ENCODE assay signal across 8 mouse cellular contexts in genomic region chr17:33981192-33981909, GRCm38 (mm10). TPM values are rescaled to one million over a fixed set of nuclear protein-coding genes. Genes with fewer than 3 reads are reported as not detected.
DNase-seq lines count a peak whose midpoint lies in the region; ATAC-seq and TF ChIP-seq lines count a peak whose summit lies in the region.
"Not testable (repeated sequence)": the region's sequence is repeated elsewhere in the genome, so short reads cannot be mapped to it uniquely, and the experiment has no call there.

No protein-coding gene starts in this region.

- peak; percentile 24; the same call in 1 of the 2 replicates for TF ChIP-seq EP300 in lung, postnatal 0 days (IDR thresholded peaks at IDR 0.05)

- H3K27me3 ChIP-seq in hindbrain, embryonic 15.5 days, result peaks cover 36% of the 10 kb centered on the region
- H3K27me3 ChIP-seq in lung, postnatal 0 days (replicated peaks; ENCODE audit: insufficient read depth, low read length), result not testable (repeated sequence)

- H3K4me2 ChIP-seq in hindbrain, embryonic 15.5 days, result peak overlapping the region; percentile 70
- H3K4me2 ChIP-seq in lung, postnatal 0 days (replicated peaks; ENCODE audit: low read depth, low read length), result peak overlapping the region; percentile 52

- H3K9me3 ChIP-seq in hindbrain, embryonic 15.5 days; lung, postnatal 0 days (ENCODE audit: low read length): not testable (repeated sequence)

- peak overlapping the region; percentile 68 for H3K9ac ChIP-seq in hindbrain, embryonic 15.5 days
- not testable (repeated sequence) for H3K9ac ChIP-seq in lung, postnatal 0 days (replicated peaks; ENCODE audit: low read depth)

- peak overlapping the region; percentile 33 for H3K4me3 ChIP-seq in cortical plate, adult 2 months (ENCODE audit: insufficient read depth, low read length)
- H3K4me3 ChIP-seq in hindbrain, embryonic 15.5 days, result peak overlapping the region; percentile 66
- peak overlapping the region; percentile 38 for H3K4me3 ChIP-seq in lung, postnatal 0 days (ENCODE audit: low read depth, low read length)

- H3K4me1 ChIP-seq in cortical plate, adult 2 months (ENCODE audit: control insufficient read depth, insufficient read depth, low read length); lung, postnatal 0 days (ENCODE audit: insufficient read depth, low read depth, low read length): not testable (repeated sequence)
- H3K4me1 ChIP-seq in hindbrain, embryonic 15.5 days (replicated peaks), result peaks cover 27% of the 10 kb centered on the region

- peak; percentile 72 for TF ChIP-seq POLR2A in cortical plate, adult 2 months (IDR thresholded peaks at IDR 0.05; ENCODE audit: extremely low read depth, insufficient read depth, low read length)

- H3K36me3 ChIP-seq in hindbrain, embryonic 15.5 days; lung, postnatal 0 days (ENCODE audit: insufficient read depth, low read length): not testable (repeated sequence)

- DNase-seq in WW6 (ENCODE audit: low read depth, low spot score), result peak; percentile 79
- peak; percentile 82 to 90 for DNase-seq in gastrocnemius, adult 8-10 months (ENCODE audit: low spot score in 2 of 2)
- peak; percentile 36 to 74 for DNase-seq in layer of hippocampus, postnatal 25 days (ENCODE audit: extremely low spot score in 1 of 2, low spot score in 1 of 2)
- DNase-seq in lung, postnatal 0 days (ENCODE audit: low spot score), result peak; percentile 97
- peak; percentile 78 for DNase-seq in ovary, postnatal 36 days (ENCODE audit: low spot score)
- DNase-seq in thymus, postnatal 10 days (ENCODE audit: low spot score in 2 of 2), result peak; percentile 83

- peak; percentile 29; the same call in 1 of the 2 replicates for TF ChIP-seq CTCF in cortical plate, adult 2 months (IDR thresholded peaks at IDR 0.05; ENCODE audit: extremely low read depth, insufficient read depth, low read length)
- TF ChIP-seq CTCF in lung, postnatal 0 days (IDR thresholded peaks at IDR 0.05), result peak; percentile 60

- ATAC-seq in hindbrain, embryonic 15.5 days (ENCODE audit: low FRiP score, low read depth), result peak; percentile 96
- ATAC-seq in lung, postnatal 0 days, result peak; percentile 88

- WGBS in hindbrain, embryonic 15.5 days, result 1% methylated on average over 27 of the region's 27 CpGs
- WGBS in lung, postnatal 0 days, result under 1% methylated on average over 27 of the region's 27 CpGs

- H3K27ac ChIP-seq in cortical plate, adult 2 months (ENCODE audit: insufficient read depth, low read length), result peak overlapping the region; percentile 59
- peak overlapping the region; percentile 93 for H3K27ac ChIP-seq in hindbrain, embryonic 15.5 days (replicated peaks)
- peak overlapping the region; percentile 51; the same call in 1 of the 2 replicates for H3K27ac ChIP-seq in lung, postnatal 0 days (ENCODE audit: low read length)

RNA-seq across cellular contexts. Expression of gene H2-K1, which starts 18.8 kb away (rescaled TPM):
- polyA plus RNA-seq in cortical plate, adult 2 months (2012; rRNA removed), result 72.2 and 79.0 TPM in 2 replicates
- total RNA-seq in gastrocnemius, adult 8-10 months (2022), result 10 to 100 TPM; 34.2 to 57.8 (median 46.1) TPM
- polyA plus RNA-seq in hindbrain, embryonic 15.5 days (2015; fragmentation: Nextera tagmentation; extraction: Ambion mirVana), result 19.5 and 25.2 TPM in 2 replicates
- total RNA-seq in layer of hippocampus, postnatal 25 days (2021), result 10 to 100 TPM; 15.8 to 19.7 TPM
- polyA plus RNA-seq in lung, postnatal 0 days (2015; fragmentation: Nextera tagmentation; extraction: Ambion mirVana), result 213 and 222 TPM in 2 replicates

RNA-seq across cellular contexts. Expression of gene Rps18, which starts 25.6 kb away (rescaled TPM):
- polyA plus RNA-seq in cortical plate, adult 2 months (2012; rRNA removed), result 410 and 435 TPM in 2 replicates
- total RNA-seq in gastrocnemius, adult 8-10 months (2022), result 100 to 1,000 TPM; 380 to 500 (median 432) TPM
- 701 and 784 TPM in 2 replicates for polyA plus RNA-seq in hindbrain, embryonic 15.5 days (2015; fragmentation: Nextera tagmentation; extraction: Ambion mirVana)
- total RNA-seq in layer of hippocampus, postnatal 25 days (2021), result 100 to 1,000 TPM; 311 to 351 TPM
- 1,282 and 1,435 TPM in 2 replicates for polyA plus RNA-seq in lung, postnatal 0 days (2015; fragmentation: Nextera tagmentation; extraction: Ambion mirVana)

RNA-seq across cellular contexts. Expression of gene Vps52, which starts 25.7 kb away (rescaled TPM):
- 79.3 and 82.2 TPM in 2 replicates for polyA plus RNA-seq in cortical plate, adult 2 months (2012; rRNA removed)
- 10 to 100 TPM; 32.0 to 34.6 (median 32.5) TPM for total RNA-seq in gastrocnemius, adult 8-10 months (2022)
- 74.8 and 76.6 TPM in 2 replicates for polyA plus RNA-seq in hindbrain, embryonic 15.5 days (2015; fragmentation: Nextera tagmentation; extraction: Ambion mirVana)
- 10 to 100 TPM; 85.0 to 95.9 TPM for total RNA-seq in layer of hippocampus, postnatal 25 days (2021)
- polyA plus RNA-seq in lung, postnatal 0 days (2015; fragmentation: Nextera tagmentation; extraction: Ambion mirVana), result 28.5 and 31.1 TPM in 2 replicates

RNA-seq across cellular contexts. Expression of gene B3galt4, which starts 30.1 kb away (rescaled TPM):
- 7.0 and 7.8 TPM in 2 replicates for polyA plus RNA-seq in cortical plate, adult 2 months (2012; rRNA removed)
- 1 to 10 TPM; 1.4 to 1.8 (median 1.5) TPM for total RNA-seq in gastrocnemius, adult 8-10 months (2022)
- 12.8 and 14.1 TPM in 2 replicates for polyA plus RNA-seq in hindbrain, embryonic 15.5 days (2015; fragmentation: Nextera tagmentation; extraction: Ambion mirVana)
- total RNA-seq in layer of hippocampus, postnatal 25 days (2021), result 1 to 10 TPM; 6.0 to 6.6 TPM
- polyA plus RNA-seq in lung, postnatal 0 days (2015; fragmentation: Nextera tagmentation; extraction: Ambion mirVana), result 9.3 and 12.0 TPM in 2 replicates

RNA-seq across cellular contexts. Expression of gene Wdr46, which starts 40.9 kb away (rescaled TPM):
- 13.5 TPM in 2 replicates for polyA plus RNA-seq in cortical plate, adult 2 months (2012; rRNA removed)
- total RNA-seq in gastrocnemius, adult 8-10 months (2022), result 10 to 100 TPM in 1 of 4 experiments, 1 to 10 TPM in 3; 7.8 to 11.5 (median 8.7) TPM
- polyA plus RNA-seq in hindbrain, embryonic 15.5 days (2015; fragmentation: Nextera tagmentation; extraction: Ambion mirVana), result 24.3 and 26.5 TPM in 2 replicates
- 10 to 100 TPM; 13.2 to 14.2 TPM for total RNA-seq in layer of hippocampus, postnatal 25 days (2021)
- 8.8 TPM in 2 replicates for polyA plus RNA-seq in lung, postnatal 0 days (2015; fragmentation: Nextera tagmentation; extraction: Ambion mirVana)

Comparison
In these comparisons a context has a peak if more than half of its experiments do, and no peak if none do; other contexts are left out.
1. Peak in every context shown above with its lines: DNase-seq, ATAC-seq, H3K4me3 ChIP-seq and H3K27ac ChIP-seq.